Mouse (Mus musculus) bone marrow, adult 2 months (tissue): ENCODE results near the gene Efna3. TPM values are rescaled to one million over a fixed set of nuclear protein-coding genes. Genes with fewer than 3 reads are reported as not detected.

Experiments
- H3K27ac ChIP-seq: fragments of 200-500 bp; 2 replicates; pipeline ENCODE4 v1.5.1; 2012; ENCODE audit warnings: low read depth, mild to moderate bottlenecking, control low read depth, inconsistent platforms, low read length; ENCODE audit not compliant: control insufficient read depth, poor library complexity, insufficient read depth
- H3K4me1 ChIP-seq: fragments of 200-500 bp; 2 replicates; pipeline ENCODE4 v1.6.1; 2011; ENCODE audit warnings: low read length; ENCODE audit not compliant: control insufficient read depth, insufficient read depth
- H3K4me3 ChIP-seq: fragments of 200-500 bp; replicated peaks from 2 replicates; pipeline ENCODE3; 2011; ENCODE audit warnings: mild to moderate bottlenecking, low read depth, low read length, control low read depth; ENCODE audit not compliant: control insufficient read depth
- CTCF ChIP-seq: fragments of 200-500 bp; IDR thresholded peaks from 2 replicates; pipeline ENCODE4 v1.5.1; 2011; ENCODE audit warnings: low read length, control low read depth; ENCODE audit not compliant: control insufficient read depth, insufficient read depth
- POLR2A ChIP-seq: fragments of 200-500 bp; IDR thresholded peaks from 2 replicates; pipeline ENCODE4 v1.6.1; 2011; ENCODE audit warnings: low read depth, mild to moderate bottlenecking, control low read depth, low read length, borderline replicate concordance; ENCODE audit not compliant: control insufficient read depth
- WGBS: fragments of 180-500 bp; shearing (Covaris S2); methylation state at CpG from one replicate; pipeline ENCODE4 v1.1.7; 2018; 5-methylcytosine and 5-hydroxymethylcytosine counted together
- polyA plus RNA-seq: library from polyadenylated mRNA; stranded (reverse); fragments of >200 nt; gene quantifications from 2 replicates; pipeline ENCODE4 v1.2.4, GENCODE M21; 2011; ENCODE audit warnings: low replicate concordance; ENCODE audit not compliant: missing spikeins, insufficient read depth, insufficient read length

Gene Efna3
- polyA plus RNA-seq, 1 experiment, result 2.7 TPM

DNA sequence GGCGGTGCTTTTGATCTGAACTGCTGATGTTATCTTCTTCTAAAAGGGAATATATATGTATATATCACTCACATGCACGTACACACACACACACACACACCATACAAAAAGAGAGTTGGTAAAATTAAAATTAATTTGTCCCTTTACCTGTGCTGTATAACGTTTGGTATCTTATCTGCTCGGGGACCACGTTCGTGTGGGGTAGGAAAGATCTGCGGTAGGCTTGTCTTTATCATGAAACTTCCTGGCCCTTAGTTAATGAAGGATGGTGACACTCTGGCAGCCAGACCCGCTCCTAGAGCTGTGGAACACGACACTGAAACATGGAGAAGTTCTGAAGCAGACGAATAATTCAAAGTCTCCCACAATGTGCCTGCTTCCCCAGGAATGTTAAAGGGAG is 30.9 kb downstream of the Efna3 start:
- Histone ChIP-seq H3K4me1 (peaks cover 3% of the 10 kb centered on the region; the same call in 1 of the 2 replicates), H3K4me3 (no peak overlapping the region), H3K27ac (no peak overlapping the region)
- no peak for TF ChIP-seq POLR2A
- no peak for TF ChIP-seq CTCF
- 42% methylated on average over 10 of the region's 10 CpGs for WGBS

DNA sequence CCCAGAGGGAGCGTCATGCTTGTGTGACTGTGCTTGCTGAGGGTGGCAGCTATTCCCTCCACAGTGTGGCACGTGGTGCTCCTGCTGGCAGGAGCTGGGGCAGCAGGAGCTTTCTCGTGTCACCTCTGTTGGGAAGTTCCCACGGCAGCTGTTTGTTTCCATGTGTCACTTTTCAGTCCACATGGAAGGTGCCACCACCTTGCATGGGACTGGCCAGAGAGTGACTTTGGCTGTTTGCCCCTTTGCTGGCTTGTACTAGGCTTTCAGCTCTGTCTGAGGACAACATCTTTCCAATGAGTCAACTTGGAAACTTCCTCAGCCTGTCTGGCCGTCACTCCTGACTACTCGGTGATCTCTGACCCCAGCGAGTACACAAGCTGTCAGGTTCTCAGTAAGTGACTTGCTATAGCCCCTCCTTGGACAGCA is 34.2 kb downstream of the Efna3 start:
- 63% methylated on average over 7 of the region's 7 CpGs for WGBS
- TF ChIP-seq CTCF (no peak), POLR2A (no peak)

DNA sequence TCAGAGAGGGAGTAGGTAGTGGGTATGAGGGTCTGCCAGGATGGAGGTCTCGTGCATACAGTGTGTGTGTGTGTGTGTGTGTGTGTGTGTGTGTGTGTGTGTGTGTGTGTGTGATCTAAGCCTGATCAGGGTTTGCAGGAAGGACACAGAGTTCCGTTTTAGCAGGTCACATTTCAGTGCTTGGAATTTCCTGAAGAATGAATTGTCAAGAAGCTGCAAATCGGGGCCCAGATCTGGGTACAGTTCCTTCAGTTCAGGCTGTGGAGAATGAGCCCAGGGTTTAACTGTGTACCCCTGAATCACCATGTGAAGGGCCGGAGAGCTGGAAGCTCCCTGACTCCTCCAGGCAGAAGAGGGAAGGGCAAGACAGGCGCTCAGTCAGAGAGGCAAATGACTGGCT is 35.5 kb downstream of the Efna3 start:
- H3K27ac ChIP-seq, result no peak overlapping the region
- peaks cover 2% of the 10 kb centered on the region; the same call in 1 of the 2 replicates for H3K4me1 ChIP-seq
- no peak for TF ChIP-seq CTCF
- TF ChIP-seq POLR2A, result no peak
- 34% methylated on average over 5 of the region's 5 CpGs for WGBS
- no peak overlapping the region for H3K4me3 ChIP-seq

More for the DNA sequence above, 34.2 kb downstream of the Efna3 start:
- H3K4me1 ChIP-seq, result peaks cover 2% of the 10 kb centered on the region; the same call in 1 of the 2 replicates
- no peak overlapping the region for H3K4me3 ChIP-seq
- 0 out of 2 replicates have a peak overlapping the region, but pooled peaks have one; percentile 23 for H3K27ac ChIP-seq

DNA sequence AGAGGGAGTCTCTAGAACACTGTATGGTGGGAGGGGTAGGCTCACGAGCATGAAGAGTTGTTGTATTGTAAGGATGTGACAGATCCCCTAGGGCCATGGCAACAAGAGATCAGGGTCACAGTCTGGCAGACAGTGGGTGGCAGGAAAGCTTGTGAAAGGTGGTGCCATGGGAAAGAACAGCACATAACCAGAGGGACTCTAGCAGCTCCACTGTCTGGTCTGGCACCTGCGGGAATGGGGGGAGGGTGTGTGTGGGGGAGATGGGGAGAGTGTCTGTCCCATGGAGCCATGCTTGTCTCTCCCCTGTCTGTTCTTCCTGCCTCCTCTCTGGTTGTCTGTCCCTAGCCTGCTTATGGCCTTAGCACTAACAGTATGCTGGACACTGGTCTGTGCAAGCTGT is 37.2 kb downstream of the Efna3 start:
- no peak overlapping the region for H3K27ac ChIP-seq
- WGBS, result 34% methylated on average over 2 of the region's 2 CpGs
- TF ChIP-seq POLR2A (no peak), CTCF (no peak)
- H3K4me1 ChIP-seq, result peaks cover 2% of the 10 kb centered on the region; the same call in 1 of the 2 replicates
- no peak overlapping the region for H3K4me3 ChIP-seq

DNA sequence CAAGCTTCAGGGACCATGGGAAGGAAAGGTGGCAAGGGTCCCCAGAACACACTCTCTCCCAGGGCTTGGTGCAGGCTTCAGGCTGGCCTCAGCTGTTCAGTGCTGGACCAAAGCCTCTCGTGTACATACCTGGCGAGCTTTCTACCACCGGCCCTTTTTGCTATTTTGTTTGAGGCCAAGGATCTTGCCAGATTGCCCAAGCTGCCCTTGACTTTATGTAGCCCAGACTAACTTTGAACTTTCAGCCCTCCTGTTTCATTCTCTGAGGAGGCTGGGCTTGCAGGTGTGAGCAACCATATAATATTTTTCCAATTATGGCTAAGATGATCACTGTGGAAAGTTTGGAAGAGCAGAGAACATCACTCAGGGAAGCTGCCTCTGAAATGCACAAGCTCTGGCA is 38.5 kb downstream of the Efna3 start:
- WGBS, result 81% methylated on average over 3 of the region's 3 CpGs
- H3K4me3 ChIP-seq, result no peak overlapping the region
- TF ChIP-seq CTCF, result no peak
- TF ChIP-seq POLR2A, result no peak

DNA sequence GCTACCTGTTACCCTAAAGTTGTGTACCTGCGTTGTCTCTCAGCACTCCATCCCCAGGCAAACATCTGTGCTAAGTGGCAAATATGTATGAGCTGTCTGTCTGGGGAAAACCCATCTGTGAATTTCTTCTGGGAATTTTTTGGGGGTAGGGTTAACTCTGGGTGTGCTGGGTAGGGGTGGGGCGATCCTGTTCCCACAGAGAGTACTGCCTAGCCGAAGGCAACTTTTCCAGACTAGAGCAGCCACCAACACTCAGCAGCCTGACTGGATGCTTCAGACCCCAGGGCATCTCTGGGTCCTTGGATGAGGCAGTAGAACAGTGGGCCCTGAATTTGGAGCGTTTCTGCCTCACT is 40.5 kb downstream of the Efna3 start:
- no peak for TF ChIP-seq CTCF
- no peak for TF ChIP-seq POLR2A
- Histone ChIP-seq H3K27ac (no peak overlapping the region), H3K4me3 (no peak overlapping the region), H3K4me1 (peaks cover 4% of the 10 kb centered on the region)
- 29% methylated on average over 4 of the region's 4 CpGs for WGBS

More for the DNA sequence above, 38.5 kb downstream of the Efna3 start:
- no peak overlapping the region for H3K27ac ChIP-seq
- H3K4me1 ChIP-seq, result peaks cover 4% of the 10 kb centered on the region

DNA sequence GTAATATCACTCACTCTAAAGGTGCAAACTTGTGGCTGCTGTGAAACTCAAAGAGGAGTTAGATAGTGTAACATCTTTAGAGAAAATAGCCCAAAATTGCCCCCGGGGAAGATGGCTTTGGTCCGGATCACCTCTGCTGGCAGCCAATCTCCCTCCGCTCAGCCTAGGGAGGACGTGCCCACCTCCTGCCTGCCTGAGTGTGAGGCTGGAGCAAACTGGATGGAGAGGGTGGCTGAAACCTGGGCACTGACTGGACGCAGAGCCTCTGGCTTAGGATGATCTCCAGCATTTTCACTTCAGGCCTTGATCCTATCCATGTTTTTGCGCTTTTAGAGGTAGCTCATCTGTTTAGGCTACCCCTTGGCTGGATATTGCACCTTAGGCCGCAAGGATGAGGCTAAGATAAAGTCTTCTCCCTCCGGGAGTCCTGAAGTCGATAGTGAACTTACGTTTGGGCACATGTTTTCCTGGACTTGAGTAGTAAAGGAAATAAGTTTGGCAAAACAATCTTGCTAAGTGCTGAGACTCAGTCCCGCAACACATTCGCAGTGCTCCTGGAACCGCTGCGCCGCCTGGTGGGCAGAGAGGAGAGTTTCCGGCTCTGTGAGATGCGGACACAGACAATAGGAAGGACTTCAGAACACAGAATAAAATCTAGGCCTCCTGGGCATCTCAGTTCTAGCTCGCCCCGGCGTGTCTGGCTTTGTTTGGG is 41.0 kb downstream of the Efna3 start:
- 17% methylated on average over 20 of the region's 20 CpGs for WGBS
- Histone ChIP-seq H3K4me1 (peaks cover 4% of the 10 kb centered on the region), H3K27ac (no peak overlapping the region), H3K4me3 (no peak overlapping the region)
- no peak for TF ChIP-seq POLR2A
- peak; percentile 93 for TF ChIP-seq CTCF

DNA sequence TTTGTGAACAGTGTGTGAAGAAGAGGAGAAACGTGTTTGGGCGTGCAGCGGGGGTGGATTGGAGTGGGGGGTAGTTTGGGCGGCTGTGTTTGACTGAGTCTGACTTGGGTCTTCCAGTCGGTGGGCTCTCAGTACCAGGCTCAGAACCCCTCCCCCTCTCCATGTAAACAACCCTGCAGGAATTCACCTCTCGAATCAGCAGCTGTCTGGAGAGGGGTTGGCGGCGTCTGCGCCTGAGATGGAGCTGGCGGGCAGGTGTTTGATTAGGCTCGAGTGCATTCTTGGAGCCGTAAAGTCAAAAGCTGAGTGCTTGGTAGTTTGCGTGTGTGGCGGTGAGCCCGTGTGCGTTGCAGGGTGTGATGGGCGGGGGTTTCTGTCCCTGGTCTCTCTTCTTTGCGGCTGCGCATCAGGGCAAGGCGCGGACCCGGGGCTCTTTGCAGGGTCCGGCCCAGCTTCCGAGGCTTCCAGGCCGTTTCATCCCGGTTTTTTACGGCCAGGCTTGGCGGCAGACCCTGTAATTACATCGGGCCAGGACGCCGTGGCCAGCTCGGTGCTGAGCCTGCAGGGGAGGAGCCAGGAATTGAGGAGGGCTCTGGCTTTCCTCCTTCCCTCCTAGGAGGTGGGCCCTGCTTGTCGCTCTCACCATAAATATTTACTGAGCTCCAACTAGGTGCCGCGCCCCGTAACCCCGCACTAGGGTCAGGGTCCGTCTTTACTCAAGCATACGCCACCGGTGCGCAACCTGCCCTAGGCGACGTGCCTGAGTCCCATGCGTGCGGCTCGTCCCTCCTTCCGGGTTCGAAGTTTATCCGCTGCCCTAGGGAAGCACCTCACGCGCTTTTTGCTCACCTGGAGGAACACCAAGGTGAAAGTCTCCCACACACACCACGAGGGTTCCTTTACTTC is 41.9 kb downstream of the Efna3 start, which contains the start of gene Efna1:
Gene Efna1, minus strand, starts transcription at position 537 of the 906 bp plus-strand sequence.
- H3K4me3 ChIP-seq, result peak within 1 kb of the TSS; percentile 36
- no peak for TF ChIP-seq CTCF
- TF ChIP-seq POLR2A, result no peak
- peaks cover 4% of the 10 kb centered on the region for H3K4me1 ChIP-seq
- WGBS, result 1% methylated on average over 52 of the region's 52 CpGs
- H3K27ac ChIP-seq, result peak within 1 kb of the TSS; percentile 20
